Mouse (Mus musculus) spleen, postnatal 36 days (tissue): ENCODE data around the gene Cdca4.
"Not testable (repeated sequence)": the region's sequence is repeated elsewhere in the genome, so short reads cannot be mapped to it uniquely, and the experiment has no call there.

ENCODE experiments used
- DNase-seq, 2 experiments: peaks; one replicate each; pipeline ENCODE4 v3.0.0; 2022; ENCODE audit warnings: low spot score in 2 of 2, mixed read lengths in 1 of 2

The Cdca4 gene

DNA sequence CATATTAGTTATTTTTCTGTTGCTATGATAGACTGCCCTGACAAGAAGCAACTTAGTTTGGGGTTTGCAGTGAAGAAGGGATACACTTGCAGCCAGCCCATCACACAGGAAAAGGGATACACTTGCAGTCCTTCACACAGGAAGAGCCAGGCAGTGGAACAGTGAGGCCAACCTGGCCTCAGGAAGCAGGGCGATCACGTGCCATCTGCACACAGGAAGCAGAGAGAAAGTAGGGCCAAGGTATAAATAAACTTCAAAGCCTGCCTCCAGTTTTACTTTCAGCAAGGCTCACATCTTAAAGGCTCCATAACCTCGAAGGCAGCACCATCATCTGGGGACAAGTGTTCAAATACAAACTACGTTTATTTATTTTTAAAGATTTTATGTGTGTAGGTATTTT lies 6.0 kb downstream of the Cdca4 start:
- peak; percentile 58 to 59 for DNase-seq

DNA sequence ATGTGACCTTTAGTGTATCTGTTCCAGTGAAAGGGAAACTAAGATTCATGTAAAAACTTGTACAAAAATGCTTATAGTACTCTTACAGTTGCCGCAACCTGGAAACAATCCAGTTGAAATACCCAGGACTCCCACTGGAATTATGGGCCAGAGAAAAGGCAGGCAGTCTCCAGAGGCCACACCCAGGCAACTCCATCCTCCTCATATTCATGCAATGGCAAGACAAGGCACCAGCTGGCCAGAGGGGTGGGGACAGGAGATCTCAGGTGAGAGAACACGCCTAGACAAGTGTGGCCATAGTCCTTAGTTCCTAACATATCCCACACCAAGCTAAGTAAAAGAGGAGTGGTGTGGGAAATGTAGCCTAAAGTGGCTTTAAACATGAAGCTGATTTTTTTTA lies 6.5 kb downstream of the Cdca4 start:
- no peak for DNase-seq

DNA sequence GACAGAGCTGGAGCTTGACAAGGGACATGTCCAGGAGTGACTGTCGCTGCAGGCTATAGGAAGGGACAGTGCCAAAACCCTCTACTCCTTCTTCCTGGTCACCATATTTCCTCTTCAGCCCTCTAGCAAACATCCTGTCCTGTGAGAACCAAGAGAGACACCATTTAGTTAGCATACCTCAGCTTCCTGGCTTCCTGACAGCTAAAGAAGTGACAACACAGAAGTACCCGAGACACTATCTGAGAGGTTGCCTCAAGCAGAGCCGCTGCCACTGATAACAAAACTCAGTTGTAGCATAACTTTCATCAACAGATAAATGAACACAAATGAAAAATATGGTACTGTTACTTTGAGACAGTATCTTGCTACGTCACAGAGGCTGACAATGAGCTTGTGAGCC lies 7.2 kb downstream of the Cdca4 start:
- DNase-seq: no peak

DNA sequence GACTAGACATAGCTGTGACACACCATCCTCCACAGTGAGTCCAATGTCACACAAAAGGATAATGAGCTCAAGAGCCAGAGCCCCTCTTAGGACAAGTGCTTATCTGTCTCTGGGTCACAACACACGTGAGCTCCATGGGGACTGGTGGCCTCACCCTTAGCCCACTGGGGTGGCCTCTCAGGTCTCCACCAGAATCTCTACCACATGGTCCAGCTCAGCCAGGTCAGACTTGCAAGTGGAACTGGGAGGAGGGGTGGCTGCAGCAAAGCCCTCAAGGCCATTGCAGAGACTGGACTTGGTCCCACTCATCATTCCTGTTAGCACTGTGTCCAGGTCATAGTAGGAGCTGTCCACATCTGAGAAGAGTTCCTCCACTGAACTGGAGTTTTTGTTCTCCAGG lies 8.0 kb downstream of the Cdca4 start:
- DNase-seq: no peak

DNA sequence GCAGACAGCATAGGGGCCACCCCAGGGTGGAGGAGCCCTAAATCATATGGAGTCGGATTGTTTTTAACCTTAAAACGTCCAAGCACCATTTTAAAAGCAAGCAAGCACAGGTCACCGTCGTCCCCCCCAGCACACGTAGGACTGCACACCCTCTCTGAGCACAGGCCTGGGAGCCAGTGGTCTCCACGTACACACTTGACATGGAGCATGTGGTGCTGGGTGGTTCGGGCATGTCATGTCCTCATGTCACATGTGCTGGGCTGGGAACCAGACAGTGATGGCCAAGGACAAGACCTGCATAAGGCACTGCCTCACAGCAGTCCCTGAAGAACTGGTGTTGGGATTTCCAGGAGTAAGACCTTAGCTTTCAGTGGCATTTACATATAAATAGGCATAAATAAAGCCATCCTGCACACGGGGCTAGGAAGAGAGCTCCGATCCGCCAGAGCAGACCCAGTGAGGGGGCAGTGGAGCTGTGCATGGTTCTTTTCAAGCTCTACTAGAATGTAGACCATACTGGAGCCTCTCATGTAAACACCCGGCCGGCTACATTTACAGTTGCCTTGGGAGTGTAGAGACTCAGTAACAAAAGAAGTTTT lies 8.7 kb downstream of the Cdca4 start:
- no peak for DNase-seq

DNA sequence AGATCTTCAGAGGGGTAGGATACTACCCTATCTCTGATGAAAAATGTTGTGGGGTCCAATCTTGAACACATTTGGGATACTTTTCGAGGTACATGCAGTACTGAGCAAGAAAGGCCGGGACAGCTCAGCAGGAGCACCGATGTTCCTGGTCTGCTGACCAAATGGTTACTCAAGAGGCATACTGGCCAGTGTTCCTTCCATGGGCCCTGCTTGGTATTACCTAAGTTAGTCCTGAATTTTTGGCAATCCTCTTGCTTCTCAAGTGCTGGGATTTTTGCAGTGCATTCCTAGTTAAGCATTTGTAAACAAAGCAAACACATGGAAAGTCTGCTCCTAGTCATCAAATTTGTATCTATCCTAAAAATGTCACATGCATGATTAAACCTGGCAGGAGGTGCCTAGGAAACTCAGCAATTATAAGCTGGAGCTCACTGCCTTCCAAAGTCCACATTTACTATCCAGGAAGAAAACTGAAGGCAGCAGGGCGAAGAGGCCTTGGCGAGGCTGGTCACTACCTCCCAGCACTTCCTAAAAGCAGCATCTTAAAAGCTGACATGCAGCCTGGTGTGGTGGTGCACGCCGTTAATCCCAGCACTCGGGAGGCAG lies 10.1 kb downstream of the Cdca4 start:
- no peak for DNase-seq

DNA sequence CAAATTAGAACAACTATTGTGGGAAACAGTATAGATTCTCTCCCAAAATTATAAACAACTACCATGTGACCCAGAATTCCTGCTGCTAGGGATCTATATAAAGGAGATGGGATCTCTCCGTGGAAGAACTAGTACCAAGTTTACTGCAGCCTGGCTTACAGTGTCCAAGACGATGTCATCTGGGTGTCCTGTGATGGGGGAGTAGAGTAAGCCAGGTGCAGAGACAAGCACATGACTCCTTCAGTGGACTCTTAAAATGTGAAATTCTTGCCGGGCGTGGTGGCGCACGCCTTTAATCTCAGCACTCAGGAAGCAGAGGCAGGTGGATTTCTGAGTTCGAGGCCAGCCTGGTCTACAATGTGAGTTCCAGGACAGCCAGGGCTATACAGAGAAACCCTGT lies 12.4 kb downstream of the Cdca4 start:
- not testable (repeated sequence) for DNase-seq

DNA sequence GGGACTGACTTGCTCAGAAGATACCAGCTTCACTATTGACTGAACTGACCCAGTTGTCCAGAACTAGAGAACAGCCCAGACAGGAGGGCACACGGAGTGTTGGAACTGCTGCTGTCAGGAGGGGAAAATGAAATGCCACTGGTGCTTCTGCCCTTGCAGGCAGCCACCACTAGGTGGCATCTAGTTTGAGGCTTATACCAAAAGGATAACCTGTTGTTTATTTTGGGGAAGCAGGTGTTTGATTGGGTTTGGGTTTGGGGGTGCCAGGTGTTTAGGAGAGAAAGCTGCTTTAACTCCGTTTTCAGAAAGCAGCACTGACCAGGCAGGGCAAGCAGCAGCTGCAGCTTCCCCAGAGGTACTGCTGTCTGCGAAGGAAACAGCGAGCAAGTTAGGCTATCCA lies 12.9 kb downstream of the Cdca4 start:
- peak; percentile 56 to 60 for DNase-seq

DNA sequence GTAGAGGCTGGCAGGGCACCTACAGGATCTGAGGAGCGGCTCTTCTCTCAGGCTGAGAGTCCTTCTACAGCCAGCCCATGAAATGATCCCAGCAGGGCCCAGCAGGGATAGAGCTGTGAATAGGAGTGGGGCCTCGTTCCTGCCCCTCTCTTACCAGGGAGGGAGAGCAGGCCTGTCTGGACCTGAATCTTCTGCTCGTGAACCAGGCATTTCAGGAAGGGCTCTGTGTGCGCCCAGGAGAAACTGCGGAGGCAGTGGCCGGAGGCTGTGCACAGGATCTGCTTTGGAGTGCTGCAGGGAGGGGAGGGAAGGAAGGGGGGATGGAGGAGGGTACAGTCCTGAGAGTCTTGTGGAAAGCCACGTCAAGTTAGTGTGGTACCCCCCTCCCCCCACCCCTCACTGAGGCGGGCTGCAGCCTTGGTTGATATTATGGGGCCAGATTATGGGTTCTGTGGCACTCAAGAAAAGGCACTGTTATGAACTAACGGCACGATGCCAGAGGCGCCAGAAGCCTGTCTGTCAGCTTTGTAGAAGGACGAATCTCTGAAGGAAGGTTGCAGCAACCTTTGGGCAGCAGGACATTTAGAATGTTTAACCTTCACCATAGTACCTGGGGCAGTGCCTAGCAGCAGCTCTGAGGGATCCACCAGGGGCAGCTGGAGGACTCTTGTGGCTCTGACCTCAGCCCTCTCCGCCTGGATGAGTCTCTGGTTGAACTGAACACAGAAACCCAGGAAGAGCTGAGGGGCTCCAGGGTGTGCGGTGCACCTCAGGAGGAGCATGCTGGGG lies 14.3 kb downstream of the Cdca4 start:
- DNase-seq: no peak

DNA sequence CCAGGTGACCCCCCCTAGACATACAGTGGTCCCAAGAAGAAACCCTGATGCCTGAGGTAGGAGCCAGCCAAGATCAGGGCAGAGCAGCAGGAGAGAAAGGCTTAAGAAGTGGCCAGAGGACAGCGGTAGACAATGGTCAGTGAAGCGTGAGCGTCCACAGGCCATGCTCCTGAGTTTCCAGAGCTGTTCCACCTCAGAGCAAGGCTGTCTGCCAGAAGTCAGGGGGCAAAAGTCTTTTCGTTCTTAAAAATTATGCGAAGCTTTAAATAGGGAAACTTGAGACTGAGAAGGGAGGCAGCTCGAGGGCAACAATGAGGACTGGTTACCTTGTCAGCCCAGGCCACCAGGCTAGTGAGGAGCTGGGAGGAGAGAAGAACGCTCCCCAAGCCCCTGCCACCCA lies 15.9 kb downstream of the Cdca4 start:
- no peak for DNase-seq

DNA sequence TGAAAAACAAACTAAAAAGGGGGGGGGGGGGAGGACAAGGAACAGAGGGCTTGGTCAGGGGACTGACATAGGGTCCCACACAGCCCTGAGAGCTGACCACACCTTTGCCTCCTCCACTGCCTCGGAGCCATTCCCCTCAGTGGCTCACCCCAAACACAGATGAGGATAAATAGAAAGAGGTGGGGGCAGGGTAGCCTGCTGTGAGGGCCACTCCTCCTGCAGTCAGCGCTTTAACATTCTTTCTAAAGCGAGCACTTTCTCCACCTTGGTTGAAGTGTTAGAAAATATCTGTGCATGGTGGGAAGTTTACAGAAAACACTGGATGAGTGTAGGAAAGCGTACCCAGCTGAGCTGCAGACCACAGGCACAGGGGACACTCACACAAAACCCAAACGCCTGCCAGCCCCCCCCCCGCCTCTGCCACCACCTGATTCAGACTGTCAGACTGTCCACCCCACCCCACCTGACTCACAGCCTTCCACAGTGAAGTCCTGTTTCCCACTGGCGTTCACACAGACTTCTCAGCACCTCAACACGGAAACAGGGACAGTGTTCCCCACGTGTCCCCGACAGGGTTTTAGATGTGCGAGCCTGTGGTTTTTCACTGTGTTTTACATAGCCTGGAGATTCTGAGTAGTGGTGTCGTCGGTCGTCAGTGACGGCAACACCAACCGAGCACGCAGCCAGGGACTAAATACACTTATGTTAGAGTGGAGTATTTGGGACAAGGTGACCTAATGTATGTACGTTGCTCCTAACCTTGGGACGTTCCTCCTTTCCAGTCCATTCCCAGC lies 18.9 kb downstream of the Cdca4 start:
- no peak for DNase-seq

DNA sequence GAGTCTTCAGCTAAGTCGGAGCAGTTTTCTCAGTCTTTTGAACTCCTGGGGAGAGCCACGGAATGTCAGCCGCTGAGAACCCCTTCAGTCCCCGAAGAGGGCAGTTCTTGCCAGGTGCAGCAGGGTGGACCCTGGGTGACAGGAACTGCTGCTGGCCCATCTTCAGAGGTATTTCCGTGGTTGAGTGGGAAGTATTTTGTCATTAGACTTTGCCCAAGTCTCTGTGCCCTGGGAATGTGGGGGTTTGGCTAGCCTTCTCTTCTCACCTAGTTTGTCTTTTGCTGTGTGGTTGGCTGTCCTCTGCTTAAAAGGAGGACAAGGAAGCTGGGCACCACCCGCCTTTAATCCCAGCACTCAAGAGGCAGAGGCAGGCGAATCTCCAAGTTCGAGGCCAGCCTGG lies 19.6 kb downstream of the Cdca4 start:
- DNase-seq: no peak

DNA sequence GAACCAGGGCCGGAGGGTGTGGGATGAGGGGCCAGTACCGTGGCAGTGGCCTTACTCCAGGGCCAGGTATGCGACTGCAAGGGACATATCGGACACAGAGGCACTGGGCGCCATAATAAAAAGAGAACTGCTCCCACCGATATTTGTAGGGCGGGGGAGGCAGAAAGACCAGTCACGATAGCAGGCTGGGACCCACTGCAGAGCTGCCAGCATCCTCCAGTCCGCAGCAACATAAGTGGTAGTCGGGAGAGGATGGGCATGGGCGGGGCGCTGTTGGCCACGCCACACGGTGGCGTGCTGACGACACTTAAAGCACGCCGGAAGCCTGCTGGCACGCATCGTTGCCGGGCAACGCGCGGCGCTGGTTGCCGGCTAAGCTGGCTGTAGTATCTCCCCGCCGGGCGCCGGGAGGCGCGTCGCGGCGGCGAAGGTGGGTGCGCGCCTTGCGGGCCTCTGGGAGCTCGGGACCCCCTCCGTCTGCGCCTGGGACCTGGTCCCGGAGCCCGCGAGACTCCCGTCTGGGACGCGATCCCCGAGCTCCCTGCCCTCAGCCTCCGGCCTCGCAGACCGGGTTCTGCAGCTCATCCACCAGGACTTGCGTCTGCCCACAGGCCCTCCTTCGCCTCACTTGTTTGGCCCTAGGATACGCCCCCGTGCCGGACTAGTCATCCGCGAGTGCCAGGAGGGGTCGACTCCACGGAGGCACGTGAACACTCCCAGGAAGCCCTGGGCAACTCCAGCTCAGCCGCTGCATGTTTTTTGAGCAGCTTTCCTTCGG lies 20.4 kb downstream of the Cdca4 start, which contains the start of gene Clba1:
Clba1 (plus strand) TSS at position 351 of the 778 bp plus-strand sequence.
- peak; percentile 89 for DNase-seq

DNA sequence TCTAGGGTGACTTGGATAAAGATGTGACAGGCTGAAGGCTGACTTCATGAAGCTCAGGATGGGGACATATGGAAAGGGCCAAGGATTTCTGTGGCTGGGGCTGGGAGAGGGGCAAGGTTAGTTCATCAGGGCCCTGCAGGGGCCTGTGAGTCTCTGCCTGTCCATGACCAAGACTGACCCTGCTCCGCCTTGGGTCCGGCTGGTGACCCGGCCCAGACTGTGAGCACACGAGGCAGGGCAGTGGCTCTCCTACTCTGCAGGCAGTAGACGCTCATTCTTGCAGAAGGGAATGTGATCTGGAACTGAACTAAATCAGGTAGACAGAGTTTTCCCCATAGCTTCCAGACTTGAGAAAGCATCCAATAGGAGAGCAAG lies 21.0 kb downstream of the Cdca4 start:
- DNase-seq: no peak

DNA sequence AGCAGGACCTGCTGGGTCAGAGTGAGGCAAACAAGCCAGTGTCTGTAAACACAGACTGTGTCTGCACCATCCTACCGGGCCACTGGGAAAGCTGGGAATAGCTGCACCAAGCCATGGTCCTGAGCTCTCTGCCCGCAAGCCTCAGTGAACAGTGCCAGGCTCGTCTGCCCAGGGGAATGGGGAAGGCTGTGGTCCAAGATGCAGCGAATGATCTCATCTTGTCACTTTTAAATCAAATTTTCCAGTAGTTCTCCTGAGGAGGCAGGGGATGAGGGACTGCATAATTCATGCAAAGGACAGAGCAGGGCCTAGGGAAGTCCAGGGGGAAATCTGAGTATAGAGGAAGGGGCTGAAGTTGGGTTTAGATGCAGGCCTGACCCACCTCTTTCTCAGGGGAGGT lies 21.4 kb downstream of the Cdca4 start:
- no peak for DNase-seq

DNA sequence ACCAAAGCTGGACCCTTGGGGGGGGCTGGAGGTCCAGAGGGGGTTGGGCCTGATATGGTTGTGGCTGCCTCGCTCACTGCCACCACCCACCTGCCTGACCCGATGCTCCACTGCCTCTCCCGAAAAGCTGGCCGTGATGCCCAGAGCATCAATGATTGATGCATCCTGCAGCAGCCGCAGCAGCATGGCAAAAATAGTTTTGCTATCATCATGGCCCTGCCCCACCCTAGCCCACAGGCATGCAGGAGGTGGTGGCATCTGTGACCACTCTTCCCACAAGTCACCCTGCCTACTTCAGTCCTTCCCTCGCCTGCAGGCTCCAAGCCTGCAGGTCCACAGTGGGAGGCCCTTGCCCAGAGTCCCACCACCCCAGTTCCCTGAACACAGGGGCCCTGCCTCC lies 23.2 kb downstream of the Cdca4 start:
- DNase-seq: no peak

DNA sequence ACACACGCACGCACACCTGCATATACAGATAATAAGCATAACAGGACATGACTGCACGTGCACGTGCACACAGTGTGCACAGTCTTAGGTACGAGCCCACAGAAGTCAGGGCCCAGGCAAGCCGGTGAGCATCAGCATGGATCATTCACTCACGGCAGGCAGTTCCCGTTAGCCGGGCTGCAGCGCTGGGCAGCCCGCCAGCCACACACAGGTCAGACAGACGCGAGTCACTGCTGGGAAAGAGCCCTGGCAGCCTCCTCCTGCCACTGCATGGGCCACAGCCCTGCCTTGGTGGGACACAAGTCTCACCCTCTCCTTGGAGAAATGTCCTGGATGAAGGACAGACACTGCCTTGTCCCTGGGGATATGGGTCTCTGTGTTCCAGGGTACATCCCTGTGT lies 25.2 kb downstream of the Cdca4 start:
- no peak for DNase-seq

DNA sequence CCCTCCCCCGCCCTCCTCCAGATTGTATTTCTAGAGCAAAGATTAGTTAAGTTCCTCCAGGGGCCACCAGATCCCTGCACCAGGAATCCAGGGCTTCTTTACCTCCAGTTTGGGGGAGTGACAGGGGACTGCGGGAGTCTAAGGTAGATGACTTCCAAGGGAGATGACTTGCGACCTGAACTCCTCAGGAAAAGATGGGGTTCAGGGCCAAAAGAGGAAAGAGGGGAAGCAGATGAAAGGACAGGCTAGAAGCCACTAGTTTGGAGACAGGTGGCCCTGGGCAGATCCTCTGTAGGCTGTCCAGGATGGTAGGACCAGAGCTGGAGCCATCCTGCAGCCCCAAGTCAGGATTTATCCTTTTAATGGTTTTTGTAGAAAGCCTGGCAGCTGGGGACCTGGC lies 26.3 kb downstream of the Cdca4 start:
- DNase-seq: no peak

DNA sequence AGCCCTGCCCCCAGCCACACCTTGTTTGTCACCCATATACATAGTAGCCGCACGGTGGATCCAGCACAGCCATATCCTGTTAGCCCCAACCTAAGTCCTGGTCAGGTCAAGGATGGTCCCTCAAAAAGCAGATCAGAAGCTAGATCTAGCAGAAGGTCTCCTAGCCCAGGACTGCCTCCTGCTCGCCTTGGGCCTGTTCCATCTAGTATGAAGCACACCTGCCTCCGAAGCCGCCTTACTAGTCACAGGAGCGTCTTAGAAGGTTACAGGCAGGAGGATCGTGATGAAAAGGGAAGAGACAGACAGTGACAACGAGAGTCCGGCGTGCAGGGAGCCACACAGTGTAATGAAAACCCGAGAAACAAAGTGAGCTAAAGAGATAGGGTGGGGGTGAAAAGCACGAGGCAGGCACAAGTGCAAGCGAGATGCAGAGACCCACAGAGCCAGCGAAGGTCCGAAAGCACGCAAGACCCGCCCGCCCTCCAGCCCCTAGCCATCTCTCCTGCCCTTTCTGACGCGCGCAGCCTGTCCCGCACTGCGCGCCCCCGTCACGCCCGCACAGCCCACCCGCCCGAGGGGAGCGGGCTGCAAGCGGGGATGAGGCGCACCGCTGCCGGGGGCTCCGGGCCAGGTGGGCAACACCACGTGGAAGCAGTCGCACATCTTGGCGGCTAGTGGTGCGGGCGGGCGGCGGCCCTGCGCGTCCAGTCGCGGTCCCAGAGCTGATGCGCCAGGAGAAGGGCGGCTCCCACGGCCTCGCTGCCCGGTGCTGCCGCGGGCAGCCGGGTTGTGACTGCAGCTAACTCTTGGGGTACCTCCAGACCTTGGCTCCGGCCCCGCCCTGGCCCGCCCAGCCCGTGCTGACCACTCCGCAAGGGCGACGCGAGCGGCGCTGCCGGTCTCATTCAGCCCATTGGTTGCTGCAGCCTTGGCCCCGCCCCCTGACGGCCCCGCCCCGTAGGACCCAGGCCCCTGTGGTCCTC lies 27.1 kb downstream of the Cdca4 start, which contains the start of gene Ahnak2:
Ahnak2 (minus strand) TSS at position 794 of the 983 bp plus-strand sequence.
- no peak for DNase-seq

DNA sequence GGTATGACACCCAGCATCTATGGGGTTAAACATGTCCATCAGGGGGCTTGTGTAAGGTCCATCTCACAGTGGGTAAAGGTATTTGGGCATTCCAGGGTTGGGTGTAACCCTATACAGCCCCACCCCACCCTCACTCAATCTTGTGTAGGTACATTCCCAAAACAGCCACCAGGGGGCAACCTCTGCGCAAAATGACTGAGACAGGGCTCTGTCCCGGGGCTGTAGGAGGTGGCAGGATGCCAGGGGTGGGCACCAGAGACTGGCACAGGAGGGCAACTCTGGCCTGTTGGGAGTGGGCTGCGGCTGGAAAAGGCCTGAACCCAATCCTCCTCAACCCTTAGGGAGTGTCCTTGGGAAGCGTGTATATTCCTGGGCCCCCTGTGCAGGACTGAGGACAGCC lies 28.7 kb downstream of the Cdca4 start:
- DNase-seq: peak; percentile 56 to 69
